Mouse (Mus musculus) liver, postnatal 0 days (tissue): ENCODE results near the gene Atp5d.

Experiments used
- CTCF ChIP-seq: sonication (generic); IDR thresholded peaks from 2 replicates; pipeline ENCODE4 v1.5.1; 2016; ENCODE audit warnings: antibody characterized with exemption, low read depth
- EP300 ChIP-seq: IDR thresholded peaks from 2 replicates; pipeline ENCODE4 v1.6.1; 2016; ENCODE audit warnings: antibody characterized with exemption, low read depth, mild to moderate bottlenecking

DNA sequence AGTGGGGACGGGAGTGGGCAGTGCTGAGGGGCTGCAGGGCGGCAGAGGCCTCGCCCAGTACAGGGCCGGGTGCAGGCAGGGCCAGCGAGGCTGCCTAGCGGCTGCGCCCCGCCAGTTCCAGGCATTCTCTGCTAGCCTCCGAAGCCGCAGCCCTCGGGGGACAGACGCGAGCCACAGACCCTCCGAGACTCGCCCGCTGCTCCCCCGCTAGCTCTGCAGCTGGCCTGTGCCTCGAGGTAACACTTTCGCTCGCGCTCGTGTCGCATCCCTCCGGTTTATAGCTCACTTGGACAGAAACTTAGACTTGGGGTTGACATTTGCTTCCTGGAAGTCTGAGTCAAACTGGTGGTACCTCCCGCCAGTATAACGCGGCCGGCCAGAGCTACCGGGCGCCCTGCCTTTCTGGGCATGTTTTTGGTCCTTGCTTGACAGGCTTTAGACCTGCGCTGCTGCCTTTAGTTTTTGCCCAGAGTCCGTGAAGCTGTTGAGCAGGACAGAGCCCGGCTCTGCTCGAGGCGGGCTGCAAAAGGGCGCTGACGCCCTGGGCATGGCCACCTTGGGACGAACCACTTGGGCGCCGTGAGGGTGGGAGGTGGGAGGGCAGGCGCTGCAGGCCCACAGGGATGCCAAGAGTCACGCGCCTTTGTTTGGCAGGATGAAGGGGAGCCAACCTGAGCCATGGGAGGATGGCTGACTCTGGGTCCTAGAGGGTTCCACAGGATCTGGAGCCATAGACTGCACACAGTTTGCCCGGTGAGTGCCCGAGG lies 33.5 kb downstream of the Atp5d start:
- TF ChIP-seq EP300 (no peak), CTCF (no peak)
